Mouse (Mus musculus) forebrain, embryonic 12.5 days (tissue): ENCODE results near the gene Dffb. TPM values are rescaled to one million over a fixed set of nuclear protein-coding genes. Genes with fewer than 3 reads are reported as not detected.

Experiments used
- ATAC-seq: fragments of 200-750 bp; cut with Nextera tagmentation; 2 replicates; pipeline ENCODE4 v1.8.0; 2017; ENCODE audit warnings: moderate TSS enrichment; ENCODE audit not compliant: low FRiP score
- H3K27ac ChIP-seq: fragments of 300-500 bp; sonication (generic); 2 replicates; pipeline ENCODE4 v1.5.1; 2016; ENCODE audit warnings: mild to moderate bottlenecking
- H3K27me3 ChIP-seq: fragments of 300-500 bp; sonication (generic); 2 replicates; pipeline ENCODE4 v1.6.1; 2016; ENCODE audit warnings: mild to moderate bottlenecking
- H3K36me3 ChIP-seq: fragments of 300-500 bp; sonication (generic); replicated peaks from 2 replicates; pipeline ENCODE4 v1.6.1; 2016; ENCODE audit warnings: mild to moderate bottlenecking
- H3K4me1 ChIP-seq: fragments of 300-500 bp; sonication (generic); 2 replicates; pipeline ENCODE4 v1.6.1; 2016
- H3K4me2 ChIP-seq: fragments of 300-500 bp; sonication (generic); 2 replicates; pipeline ENCODE4 v1.6.1; 2016; ENCODE audit warnings: mild to moderate bottlenecking, moderate library complexity
- H3K4me3 ChIP-seq: fragments of 300-500 bp; sonication (generic); replicated peaks from 2 replicates; pipeline ENCODE4 v1.5.1; 2016; ENCODE audit warnings: mild to moderate bottlenecking
- H3K9ac ChIP-seq: fragments of 300-500 bp; sonication (generic); 2 replicates; pipeline ENCODE4 v1.6.1; 2016; ENCODE audit warnings: mild to moderate bottlenecking
- H3K9me3 ChIP-seq: fragments of 300-500 bp; sonication (generic); 2 replicates; pipeline ENCODE4 v1.6.1; 2016
- WGBS: fragments of 180-500 bp; shearing (Covaris S2); methylation state at CpG from one replicate; pipeline ENCODE4 v1.1.7; 2016; 5-methylcytosine and 5-hydroxymethylcytosine counted together
- polyA plus RNA-seq: library from polyadenylated mRNA; unstranded; fragments of >200 nt; fragmentation: Nextera tagmentation; extraction: Ambion mirVana; gene quantifications from 2 replicates; pipeline ENCODE4 v1.2.1, GENCODE M21; 2016

Gene Dffb
- 9.9 and 11.9 TPM in 2 replicates for polyA plus RNA-seq

DNA sequence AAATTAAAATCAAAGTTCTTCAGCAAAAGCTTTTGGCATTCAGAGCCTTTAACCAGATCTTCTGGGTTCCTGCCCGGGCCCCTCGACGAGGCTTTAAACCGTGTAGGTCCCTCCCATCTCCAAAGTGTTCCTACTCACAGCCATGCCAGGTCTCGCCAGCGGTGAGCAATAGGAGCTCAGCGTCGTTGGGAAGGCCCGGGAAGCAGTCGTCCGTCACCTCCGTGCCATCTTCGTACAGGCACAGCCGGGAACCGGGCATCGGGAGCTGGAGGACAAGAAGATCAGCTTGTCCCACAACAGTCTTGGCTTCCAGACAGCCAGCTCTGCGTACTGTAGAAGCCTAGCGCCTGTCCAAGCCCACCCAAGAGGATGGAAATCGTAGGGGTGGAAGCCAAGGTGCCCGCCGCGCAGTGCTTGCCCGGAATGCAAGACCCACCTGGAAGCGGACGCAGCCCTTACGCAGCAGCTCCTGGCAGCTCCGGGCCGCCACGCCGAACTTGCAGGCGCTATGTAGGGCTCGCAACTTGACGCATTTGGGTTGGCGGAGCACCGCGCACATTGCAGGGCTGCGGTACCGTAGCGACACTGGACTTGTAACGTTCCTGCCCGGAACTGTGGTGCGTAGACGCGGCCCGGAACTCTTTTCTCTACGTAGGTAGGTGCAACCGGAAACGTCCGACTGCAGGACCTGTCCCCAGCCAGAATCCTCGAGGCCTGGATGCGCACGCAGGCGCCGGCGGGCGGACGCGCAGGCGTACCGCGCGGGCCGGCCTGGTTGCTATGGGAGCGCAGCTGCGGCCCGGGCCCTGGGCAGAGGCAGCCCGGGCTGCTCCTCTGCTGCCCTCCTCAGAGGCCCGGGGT, at the start of gene Dffb, which contains the start of gene Cep104:
TSS of gene Dffb (minus strand) at position 696 of the 861 bp plus-strand sequence.
TSS of gene Cep104 (plus strand) at position 764 of the 861 bp plus-strand sequence.
- under 1% methylated on average over 64 of the region's 68 CpGs for WGBS

GRCm38 (mm10) chr4:154023754-154024601, 49.1 kb upstream of the Dffb start:
- no peak overlapping the region for H3K4me2 ChIP-seq
- 33% methylated on average over 8 of the region's 8 CpGs for WGBS
- no peak overlapping the region; the same call in 1 of the 2 replicates for H3K4me3 ChIP-seq
- no peak overlapping the region for H3K9ac ChIP-seq
- no peak for ATAC-seq
- H3K27me3 ChIP-seq = peaks cover 42% of the 10 kb centered on the region
- H3K4me1 ChIP-seq = peaks cover 18% of the 10 kb centered on the region
- peaks cover 35% of the 10 kb centered on the region for H3K36me3 ChIP-seq
- no peaks in the 10 kb centered on the region for H3K9me3 ChIP-seq
- H3K27ac ChIP-seq = no peak overlapping the region

More for the DNA sequence above, at the start of gene Dffb, which contains the start of gene Cep104:
- ATAC-seq = peak; percentile 98
- no peaks in the 10 kb centered on the region for H3K27me3 ChIP-seq
- peaks cover 34% of the 10 kb centered on the region for H3K4me1 ChIP-seq
- H3K27ac ChIP-seq = peak within 1 kb of the TSS; percentile 73
- H3K9ac ChIP-seq = peak within 1 kb of the TSS; percentile 94
- H3K4me3 ChIP-seq = peak within 1 kb of the TSS; percentile 94
- H3K4me2 ChIP-seq = peak within 1 kb of the TSS; percentile 94
- peaks cover 29% of the 10 kb centered on the region for H3K36me3 ChIP-seq
- H3K9me3 ChIP-seq = no peaks in the 10 kb centered on the region

GRCm38 (mm10) chr4:154022844-154023243, 47.9 kb upstream of the Dffb start:
- H3K4me3 ChIP-seq = no peak overlapping the region
- peaks cover 18% of the 10 kb centered on the region for H3K4me1 ChIP-seq
- ATAC-seq = no peak
- no peak overlapping the region for H3K27ac ChIP-seq
- no peak overlapping the region for H3K4me2 ChIP-seq
- no peak overlapping the region for H3K9ac ChIP-seq
- no peaks in the 10 kb centered on the region for H3K9me3 ChIP-seq
- H3K27me3 ChIP-seq = peaks cover 42% of the 10 kb centered on the region
- WGBS = 28% methylated on average over 4 of the region's 4 CpGs
- peaks cover 47% of the 10 kb centered on the region for H3K36me3 ChIP-seq

DNA sequence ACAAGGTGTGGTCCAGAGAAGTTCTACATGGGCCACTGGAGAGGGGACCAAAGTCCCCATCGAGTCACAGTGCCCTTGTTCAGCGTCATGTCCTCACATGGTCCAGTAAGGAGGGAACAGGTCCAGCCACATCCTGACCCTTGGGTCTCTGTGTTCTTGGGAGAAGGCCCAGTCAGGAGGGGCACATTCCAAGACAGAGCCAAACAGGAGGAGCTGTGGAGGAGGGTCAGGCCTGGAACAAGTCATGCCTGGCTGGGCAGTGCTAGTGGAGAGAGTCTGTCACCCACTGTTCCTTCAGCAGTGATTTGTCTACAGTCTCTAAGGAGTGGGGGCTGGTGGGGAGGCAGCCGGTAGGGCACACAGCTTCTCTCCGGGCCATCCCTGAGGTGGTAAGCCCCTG, 47.5 kb upstream of the Dffb start:
- Histone ChIP-seq H3K9ac (no peak overlapping the region), H3K4me3 (no peak overlapping the region), H3K27ac (no peak overlapping the region), H3K4me2 (no peak overlapping the region), H3K4me1 (peaks cover 18% of the 10 kb centered on the region), H3K27me3 (peaks cover 39% of the 10 kb centered on the region), H3K9me3 (no peaks in the 10 kb centered on the region), H3K36me3 (peaks cover 51% of the 10 kb centered on the region)
- 76% methylated on average over 4 of the region's 4 CpGs for WGBS
- ATAC-seq = no peak

DNA sequence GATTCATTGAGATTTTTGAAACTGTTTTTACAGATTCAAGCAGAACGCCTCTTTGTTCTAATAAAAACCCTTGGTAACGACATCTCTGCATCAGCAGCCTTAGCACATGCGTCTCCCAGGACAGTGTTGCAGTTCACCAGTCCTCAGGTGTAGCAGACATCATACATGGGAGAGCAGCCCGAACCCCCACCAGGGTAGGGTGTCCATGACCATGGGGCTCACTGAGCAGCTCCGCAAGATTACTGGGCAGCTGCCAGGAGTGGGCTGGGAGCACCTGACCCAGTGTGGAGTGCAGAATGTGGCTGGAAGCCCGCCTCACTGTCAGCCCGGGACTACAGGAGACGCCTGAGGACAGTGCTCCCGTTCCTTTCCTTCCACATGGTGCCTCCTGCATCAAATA, 46.5 kb upstream of the Dffb start:
- WGBS = 92% methylated on average over 9 of the region's 9 CpGs

DNA sequence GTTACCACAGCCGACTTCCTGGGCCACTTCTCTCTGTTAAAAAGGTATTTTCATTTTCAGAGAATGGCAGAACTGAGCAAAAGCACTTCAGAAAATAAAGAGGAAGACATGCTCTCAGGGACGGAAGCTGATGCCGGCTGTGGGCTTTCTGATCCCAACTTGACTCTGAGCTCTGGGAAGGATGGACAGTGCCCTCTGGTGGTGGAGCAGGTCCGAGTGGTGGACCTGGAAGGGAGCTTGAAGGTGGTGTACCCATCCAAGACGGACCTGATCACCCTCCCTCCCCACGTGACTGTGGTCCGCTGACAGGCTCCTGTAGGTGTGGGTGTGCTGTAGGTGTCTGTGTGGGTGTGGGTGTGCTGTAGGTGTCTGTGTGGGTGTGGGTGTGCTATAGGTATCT, 44.6 kb upstream of the Dffb start:
- no peak for ATAC-seq
- Histone ChIP-seq H3K36me3 (peaks cover 79% of the 10 kb centered on the region), H3K27ac (no peak overlapping the region), H3K4me1 (0 out of 2 replicates have a peak, but pooled peaks cover 2% of the 10 kb centered on the region), H3K4me3 (no peak overlapping the region), H3K27me3 (peaks cover 10% of the 10 kb centered on the region), H3K4me2 (no peak overlapping the region), H3K9ac (no peak overlapping the region), H3K9me3 (no peaks in the 10 kb centered on the region)
- WGBS = 75% methylated on average over 7 of the region's 7 CpGs

More for the DNA sequence above, 46.5 kb upstream of the Dffb start:
- Histone ChIP-seq H3K4me1 (peaks cover 15% of the 10 kb centered on the region), H3K36me3 (peaks cover 60% of the 10 kb centered on the region), H3K27me3 (peaks cover 29% of the 10 kb centered on the region), H3K9ac (no peak overlapping the region), H3K9me3 (no peaks in the 10 kb centered on the region), H3K27ac (no peak overlapping the region), H3K4me3 (no peak overlapping the region), H3K4me2 (no peak overlapping the region)
- no peak for ATAC-seq

DNA sequence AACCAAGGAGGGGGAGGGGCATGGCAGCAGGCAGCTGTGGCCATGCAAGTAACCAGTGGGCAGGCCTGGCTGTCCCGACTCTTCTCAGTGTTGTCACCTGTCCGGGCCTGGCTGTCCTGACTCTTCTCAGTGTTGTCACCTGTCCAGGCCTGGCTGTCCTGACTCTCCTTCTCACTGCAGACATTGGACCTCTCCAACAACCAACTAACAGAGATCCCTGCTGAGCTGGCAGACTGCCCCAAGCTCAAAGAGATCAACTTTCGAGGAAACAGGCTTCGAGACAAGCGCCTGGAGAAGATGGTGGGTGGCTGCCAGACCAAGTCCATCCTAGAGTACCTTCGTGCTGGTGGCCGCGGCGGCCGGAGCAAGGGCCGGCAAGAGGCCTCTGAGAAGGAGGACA, 40.5 kb upstream of the Dffb start:
- WGBS = 92% methylated on average over 11 of the region's 11 CpGs
- ATAC-seq = no peak
- Histone ChIP-seq H3K36me3 (peaks cover 66% of the 10 kb centered on the region), H3K27me3 (no peaks in the 10 kb centered on the region), H3K9me3 (no peaks in the 10 kb centered on the region), H3K9ac (no peak overlapping the region), H3K27ac (no peak overlapping the region), H3K4me2 (no peak overlapping the region), H3K4me1 (peaks cover 25% of the 10 kb centered on the region), H3K4me3 (no peak overlapping the region)

- no peaks in the 10 kb centered on the region for H3K9me3 ChIP-seq
- no peaks in the 10 kb centered on the region for H3K27me3 ChIP-seq
- 3% methylated on average over 43 of the region's 55 CpGs for WGBS
- no peak; the same call in 1 of the 2 replicates for ATAC-seq
- H3K4me1 ChIP-seq = peaks cover 25% of the 10 kb centered on the region
- H3K4me2 ChIP-seq = peak overlapping the region; percentile 97
- peaks cover 37% of the 10 kb centered on the region for H3K36me3 ChIP-seq
- peak overlapping the region; percentile 66 for H3K27ac ChIP-seq
- H3K4me3 ChIP-seq = peak overlapping the region; percentile 100
- H3K9ac ChIP-seq = peak overlapping the region; percentile 96
These were observed 37.4 kb upstream of the Dffb start for GRCm38 (mm10) chr4:154012132-154012882.

GRCm38 (mm10) chr4:154011646-154012089, 36.7 kb upstream of the Dffb start, which contains the start of gene Lrrc47:
Gene Lrrc47 (plus strand): TSS chr4:154011731.
- H3K9ac ChIP-seq = peak within 1 kb of the TSS; percentile 96
- H3K4me1 ChIP-seq = peaks cover 25% of the 10 kb centered on the region
- H3K4me3 ChIP-seq = peak within 1 kb of the TSS; percentile 100
- WGBS = under 1% methylated on average over 56 of the region's 59 CpGs
- H3K36me3 ChIP-seq = peaks cover 37% of the 10 kb centered on the region
- no peaks in the 10 kb centered on the region for H3K27me3 ChIP-seq
- H3K4me2 ChIP-seq = peak within 1 kb of the TSS; percentile 97
- no peaks in the 10 kb centered on the region for H3K9me3 ChIP-seq
- ATAC-seq = peak; percentile 94
- H3K27ac ChIP-seq = peak within 1 kb of the TSS; percentile 66

DNA sequence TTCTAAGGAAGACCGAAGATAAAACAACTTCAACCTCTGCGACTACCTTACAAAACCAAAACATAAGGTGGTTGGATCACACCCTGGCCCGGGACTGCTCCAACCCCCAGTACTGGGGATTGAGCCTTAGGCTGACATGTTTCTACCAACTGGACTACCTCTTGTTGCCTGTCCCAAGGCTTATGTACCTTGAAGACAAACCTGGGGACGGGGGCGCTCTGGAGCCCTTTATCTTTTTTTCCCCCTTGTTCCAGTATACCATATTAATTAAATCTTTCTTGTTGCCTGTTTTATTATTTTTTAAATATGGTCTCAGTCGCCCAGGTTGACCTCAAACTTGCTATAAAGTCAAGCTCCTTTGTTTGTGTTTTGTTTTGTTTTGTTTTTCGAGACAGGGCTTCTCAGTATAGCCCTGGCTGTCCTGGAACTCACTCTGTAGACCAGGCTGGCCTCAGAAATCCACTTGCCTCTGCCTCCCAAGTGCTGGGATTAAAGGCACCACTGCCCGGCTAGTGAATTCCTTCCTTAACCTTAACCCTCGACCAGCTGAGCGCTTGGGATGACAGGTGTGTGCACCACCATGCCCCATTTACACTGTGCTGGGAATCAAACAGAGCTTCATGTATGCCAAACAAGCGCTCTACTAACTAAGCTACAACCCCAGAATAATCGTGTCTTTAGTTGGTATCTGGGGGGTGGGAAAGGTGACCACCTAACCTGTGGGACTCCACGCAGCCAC, 36.1 kb upstream of the Dffb start:
- Histone ChIP-seq H3K4me3 (peak overlapping the region; percentile 100), H3K4me1 (peaks cover 25% of the 10 kb centered on the region), H3K4me2 (peak overlapping the region; percentile 97), H3K27me3 (no peaks in the 10 kb centered on the region), H3K9me3 (no peaks in the 10 kb centered on the region), H3K27ac (peak overlapping the region; percentile 31; the same call in 1 of the 2 replicates), H3K9ac (peak overlapping the region; percentile 96), H3K36me3 (peaks cover 37% of the 10 kb centered on the region)
- ATAC-seq = no peak; the same call in 1 of the 2 replicates
- WGBS = 28% methylated on average over 13 of the region's 13 CpGs

GRCm38 (mm10) chr4:154007759-154008158, 32.8 kb upstream of the Dffb start:
- Histone ChIP-seq H3K27ac (no peak overlapping the region), H3K36me3 (peaks cover 46% of the 10 kb centered on the region), H3K9ac (no peak overlapping the region), H3K4me3 (no peak overlapping the region), H3K4me1 (peaks cover 13% of the 10 kb centered on the region), H3K4me2 (no peak overlapping the region), H3K27me3 (no peaks in the 10 kb centered on the region), H3K9me3 (no peaks in the 10 kb centered on the region)
- ATAC-seq = no peak
- WGBS = 80% methylated on average over 4 of the region's 4 CpGs
